Mouse (Mus musculus) heart, postnatal 36 days (tissue): Measurements from ENCODE around the gene Gm42372. TPM values are rescaled to one million over a fixed set of nuclear protein-coding genes. Genes with fewer than 3 reads are reported as not detected.

Source experiments
- DNase-seq, 2 experiments: peaks; one replicate each; pipeline ENCODE4 v3.0.0; 2021 to 2022
- intact Hi-C: fragments of 180-260 bp; cut with DNase I; formaldehyde crosslinking; loops from one replicate; pipeline ENCODE4 v1.15.1; 2025
- total RNA-seq, 2 experiments: library from RNA; stranded (reverse); gene quantifications; 2 replicates each; pipeline ENCODE4 v1.2.3; 2021

The Gm42372 gene
- total RNA-seq, 2 experiments from 2014 or later = not detected

DNA sequence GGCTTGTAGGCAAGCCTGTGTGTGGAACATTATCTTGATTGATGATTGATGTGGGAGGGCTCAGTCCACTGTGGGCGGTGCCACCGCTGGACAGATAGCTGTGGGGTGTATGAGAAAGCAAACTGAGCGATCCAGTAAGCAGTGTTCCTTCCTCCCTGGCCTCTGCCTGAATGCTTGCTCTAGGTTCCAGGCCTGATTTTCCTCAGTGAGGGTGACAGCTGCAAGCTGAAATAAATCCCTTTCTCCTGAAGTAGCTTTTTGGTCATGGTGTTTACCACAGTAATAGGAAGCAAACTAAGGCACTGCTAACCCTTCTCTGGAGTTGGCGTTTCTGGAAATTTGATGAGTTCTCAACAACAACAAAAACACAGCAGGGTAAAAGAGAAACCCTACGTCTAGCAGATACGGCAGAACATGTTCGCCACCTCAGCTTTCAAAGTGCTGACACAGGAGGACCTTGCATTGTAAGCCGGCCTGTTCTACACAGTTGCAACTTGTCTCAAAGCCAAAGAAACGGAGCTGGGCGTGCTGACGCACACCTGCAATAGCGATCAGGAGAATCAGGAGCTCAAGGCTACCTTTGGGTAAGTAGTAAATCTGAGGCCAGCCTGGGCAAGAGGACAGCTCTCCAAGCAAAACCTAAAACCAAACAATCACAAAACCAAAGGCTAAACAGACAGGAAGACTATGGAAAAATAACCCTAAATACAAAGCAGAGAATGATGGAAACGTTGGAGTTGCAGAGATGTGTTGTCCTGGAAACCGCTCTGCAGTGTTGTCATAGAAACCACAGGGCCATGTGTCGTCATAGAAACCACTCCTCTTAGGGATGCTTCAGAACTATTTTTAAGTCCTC lies 26.2 kb upstream of the Gm42372 start:
- intact Hi-C loops = no loop called here
- DNase-seq = no peak

DNA sequence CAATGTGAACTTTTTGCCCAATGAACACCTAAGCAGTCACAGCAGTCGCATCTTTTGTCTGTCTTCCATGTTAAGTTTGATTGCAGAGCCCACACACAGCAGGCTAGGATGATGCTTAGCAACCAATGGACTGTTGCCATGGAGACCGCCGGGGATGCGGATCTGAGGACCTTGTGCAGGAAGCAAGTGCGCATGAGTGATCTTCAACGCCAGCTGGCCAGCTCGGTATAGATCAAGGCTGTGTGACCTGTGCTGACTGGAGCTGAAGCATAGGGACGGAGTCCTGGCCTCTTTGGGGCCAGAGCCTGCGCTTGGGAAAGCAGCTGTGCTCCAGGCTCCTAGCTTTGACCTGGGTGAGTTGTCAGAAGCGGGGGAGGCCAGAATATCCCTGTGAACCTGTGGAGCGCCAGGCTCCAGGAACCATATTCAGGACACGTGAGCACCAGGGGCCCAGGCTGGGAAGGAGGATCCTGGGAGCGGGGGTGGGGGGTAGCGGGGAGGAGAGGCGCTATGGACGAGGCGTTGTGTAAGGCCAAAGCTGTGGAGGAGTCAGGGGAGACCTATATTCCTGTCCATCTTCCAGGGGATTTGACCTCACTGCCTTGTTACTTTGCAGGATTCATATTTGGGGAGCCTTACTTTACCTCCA lies 23.2 kb upstream of the Gm42372 start, which contains the start of gene Pnmal1:
TSS of gene Pnmal1 (plus strand) at position 141 of the 649 bp plus-strand sequence.
- intact Hi-C loops = no loop called here

DNA sequence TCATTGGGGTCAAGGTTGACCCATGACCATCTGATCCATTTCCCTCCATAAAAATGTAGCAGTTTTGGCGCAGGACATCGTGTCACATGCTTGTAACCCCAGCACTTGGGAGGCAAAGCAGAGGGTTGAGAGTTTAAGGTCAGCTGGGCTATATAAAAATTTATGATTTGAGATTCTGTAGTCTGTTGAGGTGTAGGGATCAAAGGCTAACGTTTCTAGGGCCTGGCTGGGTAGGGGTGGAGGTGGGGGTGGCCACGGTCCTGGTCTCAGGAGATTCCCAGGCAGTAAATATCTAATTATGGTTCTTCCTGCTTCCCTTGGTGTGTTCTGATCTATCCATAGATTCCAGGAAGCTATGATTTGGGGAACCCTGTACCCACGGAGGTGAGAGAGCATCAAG lies 21.2 kb upstream of the Gm42372 start:
- intact Hi-C loops = no loop called here
- DNase-seq = no peak

More for the DNA sequence above, 23.2 kb upstream of the Gm42372 start, which contains the start of gene Pnmal1:
- DNase-seq = no peak

DNA sequence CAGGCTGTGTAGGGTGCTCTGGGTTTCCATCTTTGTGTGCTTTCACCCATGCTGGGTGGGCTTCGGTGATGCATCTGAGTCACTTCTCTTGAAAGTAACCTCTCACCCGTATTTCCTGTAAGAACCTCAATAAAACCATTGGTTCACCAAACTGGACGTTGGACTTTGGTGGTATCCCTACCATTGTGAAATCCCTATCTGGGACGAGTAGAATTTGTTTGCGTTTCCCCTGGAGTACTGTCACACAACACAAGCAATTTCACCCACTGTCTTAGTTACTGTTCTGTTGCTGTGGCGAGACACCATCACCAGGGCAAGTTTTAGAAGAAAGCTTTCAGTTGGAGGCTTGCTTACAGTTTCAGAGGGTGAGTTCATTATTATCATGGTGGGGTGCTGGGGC lies 14.5 kb upstream of the Gm42372 start:
- intact Hi-C loops = no loop called here
- DNase-seq = no peak

DNA sequence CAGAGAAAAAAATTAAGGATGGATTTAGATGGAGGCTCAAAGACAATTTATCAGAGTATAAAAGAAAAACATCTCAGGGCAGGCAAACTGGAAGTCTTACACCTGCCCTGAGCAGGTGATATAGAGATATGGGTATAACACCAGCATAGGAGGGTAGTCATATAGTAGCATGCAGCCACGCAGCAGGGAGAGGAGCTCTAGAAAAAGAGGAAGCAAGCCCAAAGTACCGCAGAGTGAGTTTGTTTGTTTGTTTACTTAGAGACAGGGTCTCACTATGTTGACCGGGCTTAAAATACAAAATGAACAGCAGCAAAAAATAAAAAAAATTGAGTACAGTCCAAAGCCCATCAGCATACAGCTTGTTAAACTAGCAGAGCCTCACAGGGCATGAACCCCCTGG lies 11.7 kb upstream of the Gm42372 start:
- DNase-seq = no peak
- intact Hi-C loops = no loop called here

DNA sequence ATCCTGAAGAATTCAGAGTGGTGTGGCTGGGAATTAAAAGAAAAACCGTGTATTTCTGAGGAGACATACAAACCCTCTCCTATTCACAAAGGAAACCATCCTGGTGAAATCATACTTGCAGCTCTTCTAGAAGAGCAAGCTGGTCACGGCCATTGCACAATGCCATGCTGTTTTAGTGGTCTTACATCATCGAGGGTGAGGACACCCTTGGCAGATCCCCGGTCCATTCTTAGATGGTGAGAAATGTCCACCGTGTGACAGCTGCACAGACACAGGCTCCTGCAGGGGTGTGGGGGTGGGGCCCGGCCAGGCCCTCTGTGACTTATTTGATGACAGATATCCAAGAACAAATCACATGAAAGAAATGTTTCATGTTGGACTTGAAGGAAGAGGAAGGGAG lies 8.9 kb upstream of the Gm42372 start:
- intact Hi-C loops = no loop called here
- DNase-seq = peak; percentile 33 to 58

DNA sequence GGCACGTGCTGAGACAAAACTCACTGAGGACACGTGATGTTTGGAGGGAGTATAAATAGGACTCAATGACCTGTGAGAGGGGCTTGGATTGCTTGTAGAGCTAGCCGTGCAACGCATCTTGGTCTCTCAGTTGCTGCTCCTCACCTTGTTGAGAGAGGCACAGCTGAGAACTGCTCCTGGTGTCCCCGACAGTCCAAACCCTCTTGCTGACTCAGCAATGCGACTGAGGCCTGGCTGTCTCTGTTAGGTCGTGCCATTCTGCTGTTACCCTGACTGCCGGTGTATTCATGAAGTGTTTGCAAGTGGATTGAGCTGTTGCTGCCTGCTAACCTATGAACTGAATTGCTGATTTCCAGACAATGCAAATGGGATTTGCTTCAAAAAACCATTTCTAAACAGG lies 6.6 kb upstream of the Gm42372 start:
- intact Hi-C loops = loop anchor here (2.0 kb wide), 1 partner anchor 19 kb away; no protein-coding TSS in a partner anchor
- no peak for DNase-seq

DNA sequence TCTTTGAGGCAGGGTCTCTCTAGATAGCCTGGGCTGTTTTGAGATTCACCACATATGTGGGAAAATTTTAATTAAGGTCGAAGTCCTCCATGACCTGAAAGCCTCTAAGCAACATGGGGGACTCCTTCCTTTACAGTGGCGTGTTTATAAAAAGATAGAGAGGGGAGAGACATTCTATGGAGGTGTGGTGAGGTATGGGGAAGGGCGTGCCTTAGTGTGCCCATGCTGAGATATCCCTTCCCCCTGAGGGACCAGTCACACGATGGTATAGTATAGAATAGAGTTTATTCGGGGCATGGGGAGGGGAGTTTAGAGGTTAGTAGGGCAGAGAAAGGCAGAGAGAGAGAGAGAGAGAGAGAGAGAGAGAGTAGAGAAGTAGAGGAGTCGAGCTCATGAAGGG lies 4.7 kb upstream of the Gm42372 start:
- intact Hi-C loops = no loop called here
- no peak for DNase-seq

DNA sequence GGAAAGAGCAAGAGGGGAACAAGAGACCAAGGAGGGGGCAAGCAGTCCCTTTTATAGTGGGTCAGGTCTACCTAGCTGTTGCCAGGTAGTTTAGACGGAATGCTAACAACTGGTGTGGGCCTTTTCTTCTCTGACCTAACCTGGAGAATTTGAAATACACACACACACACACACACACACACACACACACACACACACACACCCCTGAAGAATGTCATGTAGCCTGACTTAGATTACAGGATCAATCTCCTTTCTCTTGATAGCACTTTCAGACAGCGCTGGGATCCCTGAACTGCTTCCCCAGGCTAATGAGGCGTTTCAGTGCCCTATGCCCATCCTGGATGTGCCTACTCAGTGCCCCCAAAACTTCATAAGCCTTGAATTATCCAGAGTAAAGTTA lies 4.3 kb upstream of the Gm42372 start:
- no peak for DNase-seq
- intact Hi-C loops = no loop called here

DNA sequence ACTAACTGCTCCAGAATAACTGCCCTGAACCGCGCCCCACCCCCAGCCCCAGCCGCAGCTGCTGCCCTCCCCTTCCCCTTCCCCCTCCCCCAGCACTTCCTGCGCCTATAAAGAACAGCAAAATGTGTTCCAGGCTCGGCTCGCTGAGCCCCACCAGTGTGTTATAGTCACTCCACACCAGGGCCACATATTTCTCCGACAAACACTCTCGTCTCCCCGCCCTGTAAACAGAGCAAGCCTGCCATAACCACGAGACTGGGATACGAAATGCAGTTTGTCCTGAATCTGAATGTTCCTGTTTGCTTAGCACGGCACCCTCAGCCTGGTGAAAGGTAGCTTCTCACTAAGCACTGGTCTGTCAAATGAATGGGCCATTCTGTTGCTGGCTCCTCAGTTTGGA lies 2.5 kb upstream of the Gm42372 start:
- intact Hi-C loops = no loop called here
- DNase-seq = peak in 1 of 2 experiments; percentile 49

DNA sequence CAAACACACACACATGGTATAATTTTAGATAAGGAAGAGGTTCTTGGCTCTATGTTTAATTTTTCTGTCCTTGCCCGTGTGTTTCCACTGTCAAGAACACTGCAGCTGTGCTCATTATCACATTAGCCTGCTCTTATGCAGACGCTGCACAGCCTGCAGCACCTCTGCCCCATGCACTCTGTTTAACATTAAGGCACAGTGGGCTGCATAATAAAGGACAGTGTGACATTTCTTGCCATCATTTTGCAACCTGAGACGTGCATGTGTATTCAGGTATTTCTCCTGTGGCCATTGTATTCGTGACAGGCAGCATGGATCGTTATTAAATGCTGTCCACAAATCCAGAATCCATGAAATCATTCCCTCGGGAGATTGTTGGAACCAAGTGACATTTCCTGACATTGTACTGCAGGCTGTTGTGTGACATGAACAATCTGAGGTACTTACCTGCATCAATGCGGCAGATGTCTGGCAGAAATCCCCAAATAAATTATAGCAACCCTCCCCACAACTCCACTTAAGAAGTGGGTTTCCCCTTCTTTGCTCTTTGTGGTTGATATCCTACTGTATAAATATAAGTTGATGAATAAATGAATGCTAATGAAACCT lies 4.8 kb downstream of the Gm42372 start:
- intact Hi-C loops = no loop called here
- no peak for DNase-seq

DNA sequence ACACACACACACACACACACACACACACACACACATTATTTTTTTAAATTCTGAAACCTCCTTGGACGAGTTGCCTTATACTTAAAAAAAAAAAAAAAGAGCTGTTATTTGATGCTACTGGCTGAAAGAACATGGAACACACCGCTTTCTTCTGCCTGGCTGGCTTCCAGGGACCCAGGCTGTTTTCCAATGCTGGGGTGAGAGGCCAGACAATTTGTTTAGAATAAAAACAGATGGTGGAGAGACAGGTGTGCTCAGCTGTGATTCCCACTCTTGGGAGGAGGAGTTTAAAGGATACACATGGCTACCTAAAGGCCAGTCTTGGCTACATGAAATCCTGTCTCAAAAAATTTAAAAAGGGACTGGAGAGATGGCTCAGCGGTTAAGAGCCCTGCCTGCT lies 5.5 kb downstream of the Gm42372 start:
- intact Hi-C loops = no loop called here
- DNase-seq = peak; percentile 66 to 74

DNA sequence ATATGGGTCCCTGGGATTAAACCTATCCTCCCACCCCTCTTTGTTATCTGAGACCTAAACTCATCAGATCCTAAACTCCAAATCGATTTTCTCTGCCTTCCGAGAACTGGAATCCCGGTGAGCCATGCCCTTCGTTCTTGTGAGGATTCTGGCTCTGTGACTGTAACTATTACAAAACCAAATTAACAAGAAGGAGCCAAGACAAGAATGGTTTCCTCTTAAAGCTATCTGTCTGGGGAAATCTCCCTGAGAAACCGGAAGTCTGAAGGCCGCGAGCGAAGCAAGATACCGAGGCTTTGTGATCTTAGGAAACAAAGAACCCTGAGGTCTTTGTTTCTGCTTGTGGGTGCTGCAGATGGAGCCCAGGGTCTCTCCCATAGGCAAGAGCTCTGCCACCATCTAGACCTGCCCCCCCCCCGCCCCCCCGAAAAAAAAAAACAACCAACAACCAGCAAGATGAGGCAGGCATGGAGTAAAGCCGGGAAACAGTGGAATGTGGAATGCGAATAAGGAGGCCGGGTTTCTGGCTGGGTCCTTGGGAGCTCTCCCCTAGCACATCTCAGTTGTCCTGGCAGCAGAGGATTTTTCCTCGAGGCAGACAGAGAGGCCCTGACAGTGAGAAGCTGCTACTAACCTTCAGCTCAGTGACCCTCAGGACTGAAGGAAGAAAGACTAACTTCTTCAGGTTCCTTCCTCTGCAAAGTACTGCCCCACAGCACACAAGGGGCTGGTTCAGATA lies 7.3 kb downstream of the Gm42372 start:
- intact Hi-C loops = no loop called here
- DNase-seq = no peak

DNA sequence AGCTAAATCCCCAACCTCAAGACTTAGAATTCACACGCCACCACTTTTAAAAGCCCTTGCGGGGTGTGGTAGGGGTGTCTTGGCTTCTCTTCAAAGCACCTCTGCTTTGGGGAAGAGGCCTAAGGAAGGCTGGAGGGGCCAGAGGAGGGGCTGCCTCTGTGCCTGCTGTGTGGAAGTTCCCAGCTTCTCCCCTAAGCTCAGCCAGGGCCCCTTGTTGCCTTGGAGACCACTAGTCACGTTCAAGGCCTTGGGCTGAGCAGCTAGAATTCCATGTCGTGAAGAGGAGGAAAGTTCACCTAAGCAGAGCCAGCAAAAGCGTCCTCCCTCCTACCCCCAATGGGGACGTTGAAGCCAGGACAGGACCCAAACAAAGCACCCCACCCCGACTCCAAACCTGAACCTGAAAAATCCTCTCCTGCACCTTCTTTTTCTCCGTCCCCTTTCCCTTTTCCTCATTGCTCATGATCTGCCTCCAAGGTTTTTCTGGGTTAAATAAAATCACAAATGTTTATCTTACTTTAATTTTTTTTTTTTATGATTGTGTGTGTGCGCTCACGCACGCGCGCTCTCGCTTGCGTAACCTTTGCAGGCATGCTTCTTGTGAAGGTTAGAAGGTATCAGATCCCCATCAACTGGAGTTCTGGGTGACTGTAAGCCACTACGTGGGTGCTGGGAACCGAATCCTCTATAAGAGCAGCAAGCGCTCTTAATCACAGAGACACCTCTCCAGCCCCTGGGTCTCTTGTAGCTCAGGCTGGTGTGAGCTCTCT lies 9.0 kb downstream of the Gm42372 start:
- no peak for DNase-seq
- intact Hi-C loops = no loop called here

DNA sequence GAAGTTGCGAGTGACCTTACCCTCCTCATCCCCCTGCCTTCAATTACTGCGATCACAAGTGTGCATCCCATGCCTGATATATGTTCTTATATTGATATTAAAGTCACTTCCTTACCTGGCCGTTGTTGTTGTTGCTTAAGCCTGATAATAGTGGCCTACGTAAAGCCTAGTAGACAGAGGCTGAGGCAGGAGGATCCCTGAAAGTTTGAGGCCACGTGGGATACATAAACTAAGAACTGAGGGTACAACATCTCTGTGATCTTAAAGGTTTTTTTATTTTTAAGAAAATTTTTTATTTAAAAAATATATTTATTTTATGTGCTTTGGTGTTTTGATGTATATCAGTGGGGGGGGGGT lies 9.5 kb downstream of the Gm42372 start, which contains the start of gene Ccdc8:
TSS of gene Ccdc8 (plus strand) at position 258 of the 357 bp plus-strand sequence.
- intact Hi-C loops = no loop called here

DNA sequence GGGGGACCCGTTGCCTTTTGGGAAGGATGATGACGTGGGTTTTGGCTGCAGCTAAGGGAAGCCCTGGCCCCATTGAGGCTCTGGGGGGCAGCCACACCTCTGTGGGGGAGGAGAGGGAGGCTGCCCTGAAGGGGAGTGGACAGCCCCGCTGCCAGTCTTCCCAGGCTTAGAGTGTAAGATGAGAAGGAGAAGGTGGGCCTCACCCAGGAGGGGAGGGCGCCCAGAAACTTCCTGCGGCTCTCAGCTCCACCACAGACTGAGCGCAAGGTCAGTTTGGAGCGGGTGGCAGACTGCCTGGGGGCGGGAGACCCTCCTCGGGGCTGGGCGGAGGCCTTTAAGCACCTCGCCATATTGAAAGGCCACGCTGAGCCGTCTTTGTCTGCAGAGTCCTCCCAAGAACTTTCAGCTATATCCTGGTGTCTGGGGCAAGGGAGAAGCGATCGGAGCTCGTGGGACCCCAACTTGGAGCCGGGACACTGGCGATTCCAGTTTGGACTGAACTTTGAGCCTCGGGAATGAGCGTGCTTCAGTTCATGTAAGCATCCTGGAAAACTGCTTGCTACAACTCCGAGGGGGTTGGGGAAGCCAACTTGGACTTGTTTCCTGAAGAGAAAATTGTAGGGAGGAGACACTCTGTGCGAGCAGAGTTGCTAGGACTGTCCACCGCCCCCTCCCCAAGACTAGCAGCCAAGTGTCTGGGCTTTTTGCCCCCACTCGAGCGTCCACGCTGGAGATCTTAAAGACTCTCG lies 10.9 kb downstream of the Gm42372 start:
- intact Hi-C loops = loop anchor here (2.0 kb wide), 1 partner anchor 17 kb away; no protein-coding TSS in a partner anchor

More for the DNA sequence above, 9.5 kb downstream of the Gm42372 start, which contains the start of gene Ccdc8:
- DNase-seq = no peak

DNA sequence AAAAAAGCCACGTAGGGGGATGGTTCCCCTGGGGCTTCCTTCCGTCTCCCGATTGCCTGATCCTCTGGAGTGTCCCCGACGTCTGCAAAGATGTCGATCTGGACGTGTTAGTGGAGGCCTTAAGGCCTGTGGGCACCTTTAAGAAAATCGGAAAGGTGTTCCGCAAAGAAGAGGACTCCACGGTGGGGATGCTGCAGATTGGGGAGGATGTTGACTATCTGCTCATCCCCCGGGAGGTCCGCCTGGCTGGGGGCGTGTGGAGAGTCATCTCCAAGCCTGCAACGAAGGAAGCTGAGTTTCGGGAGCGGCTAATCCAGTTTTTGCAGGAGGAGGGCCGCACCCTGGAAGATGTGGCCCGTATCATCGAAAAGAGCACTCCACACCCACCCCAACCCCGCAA lies 11.5 kb downstream of the Gm42372 start:
- intact Hi-C loops = loop anchor here (2.0 kb wide), 1 partner anchor 18 kb away; no protein-coding TSS in a partner anchor
- peak in 1 of 2 experiments; percentile 32 for DNase-seq

More for the DNA sequence above, 10.9 kb downstream of the Gm42372 start:
- DNase-seq = peak; percentile 80 to 81

DNA sequence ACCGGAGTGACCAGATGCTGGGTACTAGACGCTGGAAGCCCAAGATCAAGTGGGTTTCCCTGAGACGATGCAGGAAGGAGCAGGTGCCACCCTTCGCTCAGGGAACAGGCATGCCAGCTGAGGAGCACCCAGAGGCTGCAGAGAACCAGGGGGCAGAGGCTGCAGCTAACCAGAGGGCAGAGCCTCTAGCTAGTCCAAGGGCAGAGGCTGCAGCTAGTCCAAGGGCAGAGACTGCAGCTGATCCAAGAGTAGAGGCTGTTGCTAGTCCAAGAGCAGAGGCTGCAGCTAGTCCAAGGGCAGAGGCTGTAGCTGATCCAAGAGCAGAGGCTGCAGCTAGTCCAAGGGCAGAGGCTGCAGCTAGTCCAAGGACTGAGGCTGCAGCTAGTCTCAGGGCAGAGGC lies 12.5 kb downstream of the Gm42372 start:
- no peak for DNase-seq
- intact Hi-C loops = loop anchor here (2.0 kb wide), 1 partner anchor 19 kb away; no protein-coding TSS in a partner anchor

DNA sequence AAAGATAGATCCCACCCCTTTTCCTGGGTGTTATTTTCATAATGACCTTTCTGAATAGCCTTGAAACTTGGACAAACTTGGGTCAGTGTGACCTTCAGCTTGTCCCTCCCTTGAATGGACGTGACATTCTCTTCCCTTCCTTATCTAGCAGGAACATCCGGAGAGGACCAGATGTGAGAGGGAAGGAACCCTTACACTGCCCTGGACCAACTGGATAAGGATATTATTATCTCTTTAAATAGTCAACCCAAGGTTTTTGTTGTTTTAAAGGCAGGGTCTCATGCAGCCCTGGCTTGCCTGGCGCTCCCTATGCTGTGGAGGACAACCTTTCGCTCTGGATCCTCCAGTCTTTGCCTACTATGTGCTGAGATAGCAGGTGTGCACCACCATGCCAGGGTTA lies 16.3 kb downstream of the Gm42372 start:
- intact Hi-C loops = loop anchor here (1.0 kb wide), 1 partner anchor 49 kb away; no protein-coding TSS in a partner anchor
- DNase-seq = no peak
